Mouse (Mus musculus): ENCODE data around the gene Lman2l.

- TF ChIP-seq POLR2A (IDR thresholded peaks at IDR 0.05; ENCODE audit: extremely low read depth, insufficient read depth, low read length) = no peak
- TF ChIP-seq CTCF (IDR thresholded peaks at IDR 0.05; ENCODE audit: extremely low read depth, insufficient read depth, low read length) = no peak
These were observed 28.2 kb upstream of the Lman2l start for GRCm38 (mm10) chr1:36473211-36473780.

All from cortical plate, adult 2 months (tissue).